Mouse (Mus musculus) bone marrow, adult 2 months (tissue): Measurements from ENCODE around the gene Hist1h4b.

Experiments
- CTCF ChIP-seq: fragments of 200-500 bp; IDR thresholded peaks from 2 replicates; pipeline ENCODE4 v1.5.1; 2011; ENCODE audit warnings: low read length, control low read depth; ENCODE audit not compliant: control insufficient read depth, insufficient read depth
- POLR2A ChIP-seq: fragments of 200-500 bp; IDR thresholded peaks from 2 replicates; pipeline ENCODE4 v1.6.1; 2011; ENCODE audit warnings: low read depth, mild to moderate bottlenecking, control low read depth, low read length, borderline replicate concordance; ENCODE audit not compliant: control insufficient read depth

- TF ChIP-seq CTCF = no peak
- TF ChIP-seq POLR2A = no peak
These were observed 12.8 kb upstream of the Hist1h4b start for GRCm38 (mm10) chr13:23743963-23744362.
